Mouse (Mus musculus) hindbrain, postnatal 0 days (tissue): ENCODE measurements around the gene Entpd6. TPM values are rescaled to one million over a fixed set of nuclear protein-coding genes. Genes with fewer than 3 reads are reported as not detected.

Source experiments
- ATAC-seq: fragments of 200-750 bp; cut with Nextera tagmentation; 2 replicates; pipeline ENCODE4 v1.8.0; 2017; ENCODE audit warnings: mild to moderate bottlenecking, moderate TSS enrichment, moderate library complexity
- DNase-seq: peaks from one replicate; pipeline ENCODE4 v3.0.0-alpha.2; 2015; ENCODE audit warnings: low spot score
- H3K27ac ChIP-seq: fragments of 300-500 bp; sonication (generic); 2 replicates; pipeline ENCODE4 v1.5.1; 2014; ENCODE audit warnings: mild to moderate bottlenecking
- H3K27me3 ChIP-seq: fragments of 300-500 bp; sonication (generic); 2 replicates; pipeline ENCODE4 v1.6.1; 2014; ENCODE audit warnings: low read length, mixed read lengths; ENCODE audit not compliant: insufficient read depth
- H3K36me3 ChIP-seq: fragments of 300-500 bp; sonication (generic); 2 replicates; pipeline ENCODE4 v1.6.1; 2014; ENCODE audit warnings: low read length, mixed read lengths; ENCODE audit not compliant: insufficient read depth
- H3K4me1 ChIP-seq: fragments of 300-500 bp; sonication (generic); 2 replicates; pipeline ENCODE4 v1.6.1; 2014; ENCODE audit warnings: antibody characterized with exemption, low read length, mixed read lengths; ENCODE audit not compliant: insufficient read depth
- H3K4me2 ChIP-seq: fragments of 300-500 bp; sonication (generic); 2 replicates; pipeline ENCODE4 v1.6.1; 2014; ENCODE audit warnings: low read depth, mild to moderate bottlenecking, low read length, moderate library complexity, mixed read lengths
- H3K4me3 ChIP-seq: fragments of 300-500 bp; sonication (generic); 2 replicates; pipeline ENCODE4 v1.5.1; 2014; ENCODE audit warnings: low read length
- H3K9ac ChIP-seq: fragments of 300-500 bp; sonication (generic); replicated peaks from 2 replicates; pipeline ENCODE4 v1.6.1; 2014; ENCODE audit warnings: mild to moderate bottlenecking, low read length, moderate library complexity, mixed read lengths
- H3K9me3 ChIP-seq: fragments of 300-500 bp; sonication (generic); 2 replicates; pipeline ENCODE4 v1.6.1; 2016; ENCODE audit warnings: low read length, mixed read lengths
- CTCF ChIP-seq: IDR thresholded peaks from 2 replicates; pipeline ENCODE4 v1.5.1; 2016; ENCODE audit warnings: antibody characterized with exemption, control low read depth, low read depth
- WGBS: fragments of 180-500 bp; shearing (Covaris S2); extraction: QIAGEN DNeasy Blood & Tissue Kit; methylation state at CpG from one replicate; pipeline ENCODE4 v1.1.7; 2014; 5-methylcytosine and 5-hydroxymethylcytosine counted together
- polyA plus RNA-seq: library from polyadenylated mRNA; unstranded; fragments of >200 nt; fragmentation: Nextera tagmentation; extraction: Ambion mirVana; gene quantifications from 2 replicates; pipeline ENCODE4 v1.2.1, GENCODE M21; 2015
- total RNA-seq: library from RNA; depleted of rRNA; stranded (reverse); fragments of >200 nt; gene quantifications from 2 replicates; pipeline ENCODE4 v1.2.3, GENCODE M21; 2014

Entpd6 gene
- total and polyA plus RNA-seq, 2 experiments from 2014 or later: 79.5 to 97.1 TPM

DNA sequence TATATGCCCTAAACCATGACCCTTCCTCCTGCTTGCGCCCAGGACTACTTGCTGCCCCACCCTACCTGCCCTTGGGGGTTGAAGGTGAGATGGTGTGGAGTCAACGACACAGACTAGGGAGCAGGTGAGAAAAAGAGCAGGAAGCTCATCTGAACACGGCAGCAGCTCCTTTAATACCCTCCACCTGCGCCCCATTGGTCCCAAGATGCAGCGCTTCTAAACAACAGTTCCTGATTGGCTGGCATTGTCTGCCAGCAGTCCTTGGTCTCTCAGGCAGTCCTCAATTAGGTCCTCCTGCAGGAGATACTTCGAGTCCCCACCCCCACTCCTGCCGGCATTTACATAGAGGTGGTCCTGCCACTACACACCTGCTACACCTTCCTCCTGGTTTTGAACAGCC is 3.8 kb upstream of the Entpd6 start:
- no peak for DNase-seq
- Histone ChIP-seq H3K9ac (no peak overlapping the region), H3K4me2 (no peak overlapping the region), H3K4me3 (no peak overlapping the region), H3K27ac (no peak overlapping the region), H3K4me1 (peaks cover 6% of the 10 kb centered on the region), H3K36me3 (no peaks in the 10 kb centered on the region), H3K27me3 (peaks cover 10% of the 10 kb centered on the region; the same call in 1 of the 2 replicates), H3K9me3 (no peaks in the 10 kb centered on the region)
- no peak for ATAC-seq
- 68% methylated on average over 7 of the region's 7 CpGs for WGBS
- TF ChIP-seq CTCF: no peak

DNA sequence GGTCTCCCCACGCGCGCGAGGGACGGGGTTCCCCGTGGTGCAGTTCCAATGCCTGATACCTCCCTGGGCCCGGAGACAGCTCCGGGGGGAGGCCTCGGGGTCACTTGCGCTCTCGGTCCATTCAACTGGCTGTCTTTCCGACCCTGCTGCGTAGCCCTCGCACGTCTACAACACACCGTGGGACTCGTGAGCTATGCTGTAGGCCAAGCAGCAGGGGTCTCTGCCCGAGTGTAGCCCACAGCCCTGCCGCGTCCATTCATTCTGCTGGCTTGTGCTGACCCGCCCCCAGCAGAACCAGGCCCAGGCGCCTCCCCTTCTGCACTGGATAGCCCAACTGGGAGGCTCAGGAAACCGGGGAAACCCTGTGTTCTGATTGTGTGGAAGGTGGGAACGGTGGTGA is 441 bp downstream of the Entpd6 start:
- TF ChIP-seq CTCF: no peak
- H3K36me3 ChIP-seq: peaks cover 14% of the 10 kb centered on the region; the same call in 1 of the 2 replicates
- H3K4me2 ChIP-seq: peak overlapping the region; percentile 94
- ATAC-seq (peak; percentile 83), DNase-seq (peak; percentile 65)
- under 1% methylated on average over 24 of the region's 24 CpGs for WGBS
- peak overlapping the region; percentile 86 for H3K27ac ChIP-seq
- H3K4me3 ChIP-seq: peak overlapping the region; percentile 67
- H3K9ac ChIP-seq: peak overlapping the region; percentile 73
- H3K4me1 ChIP-seq: peaks cover 8% of the 10 kb centered on the region
- H3K9me3 ChIP-seq: no peaks in the 10 kb centered on the region
- peaks cover 10% of the 10 kb centered on the region; the same call in 1 of the 2 replicates for H3K27me3 ChIP-seq

DNA sequence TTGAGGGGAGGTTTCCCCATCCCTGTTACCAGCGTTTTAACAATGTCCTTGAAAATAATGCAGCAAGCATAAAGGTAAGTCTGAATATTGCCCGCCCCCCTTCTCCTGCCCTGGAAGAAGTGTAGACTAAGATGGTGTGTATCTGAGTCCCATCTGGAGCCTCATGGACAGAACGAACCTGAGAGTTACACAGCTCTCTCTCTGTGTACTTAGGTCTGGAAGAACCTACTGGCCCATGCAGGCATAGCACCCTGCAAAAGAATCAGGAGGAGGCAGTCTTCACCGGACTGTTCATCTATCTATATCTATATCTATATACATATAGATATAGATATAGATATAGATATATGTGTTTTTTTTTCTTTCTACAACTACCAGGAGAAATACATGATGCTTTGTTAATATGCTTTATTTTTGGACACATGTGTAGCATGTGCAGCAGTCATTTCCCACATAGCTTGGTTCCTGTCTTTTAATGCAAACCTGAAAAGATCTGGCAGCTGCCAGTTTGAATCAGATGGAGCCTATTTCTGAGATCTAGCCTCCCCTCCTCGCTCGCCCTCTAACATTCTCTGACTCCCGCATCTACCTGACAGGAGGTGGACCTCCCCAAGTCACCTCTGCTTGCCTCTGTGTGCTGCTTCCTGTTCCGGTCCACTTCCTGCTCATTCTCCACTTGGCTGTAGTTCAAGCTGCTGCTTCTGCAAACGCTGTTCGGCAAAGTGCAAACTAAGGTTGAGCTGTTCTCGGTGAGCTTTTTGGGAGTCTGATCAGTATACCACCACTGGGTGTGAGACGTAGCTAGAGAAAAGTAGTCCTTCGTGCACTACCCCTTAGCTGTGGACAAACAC is 1.5 kb downstream of the Entpd6 start:
- ATAC-seq: peak; percentile 25; the same call in 1 of the 2 replicates
- peak overlapping the region; percentile 73; the same call in 1 of the 2 replicates for H3K9ac ChIP-seq
- peak overlapping the region; percentile 67 for H3K4me3 ChIP-seq
- H3K27me3 ChIP-seq: 0 out of 2 replicates have a peak, but pooled peaks cover 10% of the 10 kb centered on the region
- TF ChIP-seq CTCF: peak; percentile 62
- H3K4me1 ChIP-seq: peaks cover 8% of the 10 kb centered on the region
- H3K4me2 ChIP-seq: peak overlapping the region; percentile 94
- H3K36me3 ChIP-seq: peaks cover 14% of the 10 kb centered on the region; the same call in 1 of the 2 replicates
- WGBS: 68% methylated on average over 13 of the region's 13 CpGs
- no peaks in the 10 kb centered on the region for H3K9me3 ChIP-seq
- peak; percentile 14 for DNase-seq
- H3K27ac ChIP-seq: no peak overlapping the region

GRCm38 (mm10) chr2:150755016-150755415 is 6.2 kb downstream of the Entpd6 start:
- no peaks in the 10 kb centered on the region for H3K9me3 ChIP-seq
- H3K4me3 ChIP-seq: no peak overlapping the region
- H3K27me3 ChIP-seq: no peaks in the 10 kb centered on the region
- H3K4me1 ChIP-seq: peaks cover 2% of the 10 kb centered on the region
- H3K36me3 ChIP-seq: peaks cover 46% of the 10 kb centered on the region
- DNase-seq (no peak), ATAC-seq (no peak)
- no peak overlapping the region for H3K27ac ChIP-seq
- no peak for TF ChIP-seq CTCF
- H3K9ac ChIP-seq: no peak overlapping the region
- no peak overlapping the region for H3K4me2 ChIP-seq
- WGBS: 91% methylated on average over 3 of the region's 3 CpGs

- H3K9ac ChIP-seq: no peak overlapping the region
- no peaks in the 10 kb centered on the region for H3K9me3 ChIP-seq
- WGBS: 81% methylated on average over 7 of the region's 7 CpGs
- H3K4me3 ChIP-seq: no peak overlapping the region
- DNase-seq (no peak), ATAC-seq (no peak)
- no peak overlapping the region for H3K27ac ChIP-seq
- H3K4me2 ChIP-seq: no peak overlapping the region
- TF ChIP-seq CTCF: peak; percentile 30; the same call in 1 of the 2 replicates
- 0 out of 2 replicates have a peak, but pooled peaks cover 4% of the 10 kb centered on the region for H3K4me1 ChIP-seq
- no peaks in the 10 kb centered on the region for H3K27me3 ChIP-seq
- H3K36me3 ChIP-seq: peaks cover 42% of the 10 kb centered on the region
These were observed 12.6 kb downstream of the Entpd6 start for GRCm38 (mm10) chr2:150761476-150761875.

GRCm38 (mm10) chr2:150765619-150766018 is 16.8 kb downstream of the Entpd6 start:
- no peaks in the 10 kb centered on the region for H3K9me3 ChIP-seq
- peak; percentile 79 for DNase-seq
- H3K4me1 ChIP-seq: 0 out of 2 replicates have a peak, but pooled peaks cover 6% of the 10 kb centered on the region
- ATAC-seq: peak; percentile 90
- peak overlapping the region; percentile 74 for H3K27ac ChIP-seq
- H3K27me3 ChIP-seq: no peaks in the 10 kb centered on the region
- H3K9ac ChIP-seq: no peak overlapping the region
- WGBS: 35% methylated on average over 2 of the region's 2 CpGs
- no peak for TF ChIP-seq CTCF
- H3K36me3 ChIP-seq: peaks cover 27% of the 10 kb centered on the region
- no peak overlapping the region for H3K4me3 ChIP-seq
- no peak overlapping the region for H3K4me2 ChIP-seq
